Mouse (Mus musculus) liver, postnatal 0 days (tissue): ENCODE measurements around the gene Styxl1. TPM values are rescaled to one million over a fixed set of nuclear protein-coding genes. Genes with fewer than 3 reads are reported as not detected.

Experiments
- ATAC-seq: fragments of 200-750 bp; cut with Nextera tagmentation; 2 replicates; pipeline ENCODE4 v1.8.0; 2017; ENCODE audit warnings: mild to moderate bottlenecking, moderate library complexity
- DNase-seq: peaks from one replicate; pipeline ENCODE4 v3.0.0-alpha.2; 2016
- H3K27ac ChIP-seq: fragments of 300-500 bp; sonication (generic); 2 replicates; pipeline ENCODE4 v1.5.1; 2014; ENCODE audit warnings: antibody characterized with exemption, moderate library complexity, mild to moderate bottlenecking, low read depth
- H3K27me3 ChIP-seq: fragments of 300-500 bp; sonication (generic); 2 replicates; pipeline ENCODE4 v1.6.1; 2014; ENCODE audit warnings: low read length, control low read depth, mixed read lengths; ENCODE audit not compliant: insufficient read depth
- H3K36me3 ChIP-seq: fragments of 300-500 bp; sonication (generic); replicated peaks from 2 replicates; pipeline ENCODE4 v1.6.1; 2014; ENCODE audit warnings: mild to moderate bottlenecking, control low read depth, low read length, moderate library complexity, mixed read lengths; ENCODE audit not compliant: insufficient read depth
- H3K4me1 ChIP-seq: fragments of 300-500 bp; sonication (generic); 2 replicates; pipeline ENCODE4 v1.6.1; 2014; ENCODE audit warnings: antibody characterized with exemption, mild to moderate bottlenecking, control low read depth; ENCODE audit not compliant: insufficient read depth
- H3K4me2 ChIP-seq: fragments of 300-500 bp; sonication (generic); 2 replicates; pipeline ENCODE4 v1.6.1; 2014; ENCODE audit warnings: low read depth, mild to moderate bottlenecking, low read length, moderate library complexity, mixed read lengths
- H3K4me3 ChIP-seq: fragments of 300-500 bp; sonication (generic); 2 replicates; pipeline ENCODE4 v1.5.1; 2014; ENCODE audit warnings: low read depth, low read length
- H3K9ac ChIP-seq: fragments of 300-500 bp; sonication (generic); replicated peaks from 2 replicates; pipeline ENCODE4 v1.6.1; 2014; ENCODE audit warnings: mild to moderate bottlenecking, moderate library complexity
- H3K9me3 ChIP-seq: fragments of 300-500 bp; sonication (generic); 2 replicates; pipeline ENCODE4 v1.6.1; 2016; ENCODE audit warnings: mild to moderate bottlenecking, control low read depth, low read length, mixed read lengths
- CTCF ChIP-seq: sonication (generic); IDR thresholded peaks from 2 replicates; pipeline ENCODE4 v1.5.1; 2016; ENCODE audit warnings: antibody characterized with exemption, low read depth
- EP300 ChIP-seq: IDR thresholded peaks from 2 replicates; pipeline ENCODE4 v1.6.1; 2016; ENCODE audit warnings: antibody characterized with exemption, low read depth, mild to moderate bottlenecking
- WGBS: fragments of 180-500 bp; shearing (Covaris S2); extraction: QIAGEN DNeasy Blood & Tissue Kit; methylation state at CpG from one replicate; pipeline ENCODE4 v1.1.7; 2014; ENCODE audit not compliant: insufficient replicate concordance; 5-methylcytosine and 5-hydroxymethylcytosine counted together
- polyA plus RNA-seq: library from polyadenylated mRNA; unstranded; fragments of >200 nt; fragmentation: Nextera tagmentation; extraction: Ambion mirVana; gene quantifications from 2 replicates; pipeline ENCODE4 v1.2.1, GENCODE M21; 2015

Gene Styxl1
- polyA plus RNA-seq, 1 experiment from 2014 or later, result 0.46 TPM

DNA sequence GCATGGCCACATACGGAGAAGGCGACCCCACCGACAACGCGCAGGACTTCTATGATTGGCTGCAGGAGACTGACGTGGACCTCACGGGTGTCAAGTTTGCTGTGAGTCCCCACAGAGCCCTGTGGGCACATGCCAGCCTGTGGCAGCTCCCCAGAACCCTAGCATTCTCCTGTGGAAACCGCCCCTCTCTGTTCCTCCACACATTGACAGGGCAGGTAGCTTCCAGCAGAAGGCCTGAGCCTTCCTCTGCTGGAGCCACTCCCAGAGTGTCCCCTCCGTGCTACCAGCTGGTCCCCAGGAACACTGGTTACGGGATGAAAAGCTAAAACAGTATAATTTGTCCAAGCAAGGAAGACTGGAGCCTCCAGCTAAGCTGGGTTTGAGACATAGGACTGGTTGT, 47.9 kb downstream of the Styxl1 start:
- Histone ChIP-seq H3K9me3 (no peaks in the 10 kb centered on the region), H3K36me3 (peaks cover 80% of the 10 kb centered on the region), H3K9ac (no peak overlapping the region), H3K4me2 (no peak overlapping the region), H3K27ac (no peak overlapping the region), H3K4me1 (peaks cover 5% of the 10 kb centered on the region; the same call in 1 of the 2 replicates), H3K27me3 (no peaks in the 10 kb centered on the region), H3K4me3 (no peak overlapping the region)
- ATAC-seq (no peak), DNase-seq (peak; percentile 12)
- TF ChIP-seq CTCF (no peak), EP300 (no peak)
- 95% methylated on average over 10 of the region's 10 CpGs for WGBS

- Histone ChIP-seq H3K9ac (no peak overlapping the region), H3K4me2 (no peak overlapping the region)
- 87% methylated on average over 13 of the region's 13 CpGs for WGBS
Observed at GRCm38 (mm10) chr5:135729351-135729750, 48.8 kb downstream of the Styxl1 start.

GRCm38 (mm10) chr5:135728361-135728760, 49.8 kb downstream of the Styxl1 start:
- ATAC-seq, result peak; percentile 10; the same call in 1 of the 2 replicates
- Histone ChIP-seq H3K27me3 (no peaks in the 10 kb centered on the region), H3K4me1 (peaks cover 9% of the 10 kb centered on the region), H3K36me3 (peaks cover 70% of the 10 kb centered on the region), H3K27ac (no peak overlapping the region), H3K9me3 (no peaks in the 10 kb centered on the region), H3K9ac (no peak overlapping the region), H3K4me3 (no peak overlapping the region), H3K4me2 (no peak overlapping the region)
- no peak for DNase-seq
- 80% methylated on average over 13 of the region's 13 CpGs for WGBS
- TF ChIP-seq EP300, result no peak
- no peak for TF ChIP-seq CTCF

More at GRCm38 (mm10) chr5:135729351-135729750, 48.8 kb downstream of the Styxl1 start:
- no peak for ATAC-seq
- Histone ChIP-seq H3K27me3 (no peaks in the 10 kb centered on the region), H3K4me1 (peaks cover 9% of the 10 kb centered on the region), H3K36me3 (peaks cover 76% of the 10 kb centered on the region), H3K9me3 (no peaks in the 10 kb centered on the region), H3K4me3 (no peak overlapping the region), H3K27ac (no peak overlapping the region)
- DNase-seq, result no peak
- TF ChIP-seq EP300 (no peak), CTCF (no peak)

GRCm38 (mm10) chr5:135727871-135728270, 50.3 kb downstream of the Styxl1 start:
- no peaks in the 10 kb centered on the region for H3K27me3 ChIP-seq
- DNase-seq (no peak), ATAC-seq (no peak)
- no peak overlapping the region for H3K4me2 ChIP-seq
- WGBS, result 87% methylated on average over 9 of the region's 9 CpGs
- TF ChIP-seq CTCF, result no peak
- H3K36me3 ChIP-seq, result peaks cover 65% of the 10 kb centered on the region
- H3K9me3 ChIP-seq, result no peaks in the 10 kb centered on the region
- no peak overlapping the region for H3K9ac ChIP-seq
- peaks cover 11% of the 10 kb centered on the region for H3K4me1 ChIP-seq
- H3K4me3 ChIP-seq, result no peak overlapping the region
- no peak overlapping the region for H3K27ac ChIP-seq

DNA sequence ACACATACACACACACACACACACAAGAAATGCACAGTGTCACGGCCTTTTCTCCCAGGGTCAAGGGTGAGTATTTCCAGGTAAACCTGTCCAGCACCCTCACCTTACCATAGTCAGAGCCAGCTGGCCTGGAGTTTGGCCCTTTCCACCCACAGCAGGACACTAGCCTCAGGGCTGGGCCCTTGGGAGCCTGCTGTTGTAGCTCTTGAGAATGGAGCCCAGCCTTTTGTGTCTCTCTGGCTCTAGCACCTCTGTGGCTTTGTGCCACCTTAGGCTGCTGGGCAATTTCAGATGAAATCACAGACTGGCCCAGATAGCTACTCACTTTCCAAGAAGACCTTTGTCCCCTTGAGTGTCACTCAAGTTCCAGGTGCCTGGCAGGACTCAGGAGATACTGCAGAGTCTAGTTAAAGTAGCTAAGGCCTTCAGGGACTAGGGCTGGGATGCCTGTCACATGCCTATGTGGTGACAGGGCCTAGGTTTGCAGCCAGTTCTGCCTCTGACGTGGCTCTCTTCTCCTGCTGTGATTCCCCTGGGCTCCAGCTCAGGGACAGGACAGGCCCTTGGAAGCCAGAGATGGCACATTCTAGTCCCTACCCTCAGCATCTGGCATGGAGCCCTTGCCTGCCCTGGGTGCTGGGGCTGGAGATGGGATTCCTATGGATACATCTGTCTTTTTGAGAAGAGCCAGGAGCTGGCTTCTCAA, 51.4 kb downstream of the Styxl1 start:
- TF ChIP-seq CTCF, result no peak
- no peak for TF ChIP-seq EP300
- Histone ChIP-seq H3K36me3 (peaks cover 58% of the 10 kb centered on the region), H3K27me3 (no peaks in the 10 kb centered on the region), H3K9ac (no peak overlapping the region), H3K4me1 (peaks cover 15% of the 10 kb centered on the region), H3K9me3 (no peaks in the 10 kb centered on the region), H3K27ac (no peak overlapping the region), H3K4me3 (no peak overlapping the region), H3K4me2 (no peak overlapping the region)
- WGBS, result 61% methylated on average over 2 of the region's 2 CpGs
- DNase-seq, result no peak
- ATAC-seq, result no peak

- WGBS, result 72% methylated on average over 6 of the region's 6 CpGs
- Histone ChIP-seq H3K9ac (no peak overlapping the region), H3K4me1 (peaks cover 15% of the 10 kb centered on the region), H3K27me3 (no peaks in the 10 kb centered on the region), H3K4me3 (no peak overlapping the region), H3K4me2 (no peak overlapping the region), H3K9me3 (no peaks in the 10 kb centered on the region), H3K27ac (no peak overlapping the region), H3K36me3 (peaks cover 50% of the 10 kb centered on the region)
- no peak for TF ChIP-seq EP300
- no peak for TF ChIP-seq CTCF
- DNase-seq (no peak), ATAC-seq (no peak)
Observed at GRCm38 (mm10) chr5:135725991-135726390, 52.2 kb downstream of the Styxl1 start.
